Mouse (Mus musculus) limb, embryonic 11.5 days (tissue): ENCODE measurements at regions not wholly inside any gene's neighbourhood (a gene's known extent, or its start where the extent isn't known, plus 50 kb on each side); places are given as distances from the start of the nearest gene placed in this dataset.
A peak's percentile ranks its signal among the peaks of the same experiment; 100 is the strongest.

Source experiments
- ATAC-seq: fragments of 200-750 bp; cut with Nextera tagmentation; 2 replicates; pipeline ENCODE4 v1.8.0; 2017; ENCODE audit warnings: low read depth; ENCODE audit not compliant: insufficient number of reproducible peaks, low FRiP score, low TSS enrichment
- DNase-seq: peaks from one replicate; pipeline ENCODE4 v3.0.0-alpha.2; 2015; ENCODE audit warnings: low spot score
- H3K27ac ChIP-seq: fragments of 300-500 bp; sonication (generic); replicated peaks from 2 replicates; pipeline ENCODE4 v1.5.1; 2014; ENCODE audit warnings: low read depth, mild to moderate bottlenecking, low read length
- H3K27me3 ChIP-seq: fragments of 300-500 bp; sonication (generic); 2 replicates; pipeline ENCODE4 v1.6.1; 2014; ENCODE audit warnings: mild to moderate bottlenecking, low read length, mixed read lengths; ENCODE audit not compliant: control insufficient read depth, insufficient read depth
- H3K36me3 ChIP-seq: fragments of 300-500 bp; sonication (generic); 2 replicates; pipeline ENCODE4 v1.6.1; 2014; ENCODE audit warnings: mild to moderate bottlenecking, low read length, moderate library complexity, mixed read lengths; ENCODE audit not compliant: control insufficient read depth, insufficient read depth
- H3K4me1 ChIP-seq: fragments of 300-500 bp; sonication (generic); 2 replicates; pipeline ENCODE4 v1.6.1; 2014; ENCODE audit warnings: low read length, mixed read lengths; ENCODE audit not compliant: control insufficient read depth, insufficient read depth
- H3K4me2 ChIP-seq: fragments of 300-500 bp; sonication (generic); 2 replicates; pipeline ENCODE4 v1.6.1; 2014; ENCODE audit warnings: low read depth, mild to moderate bottlenecking, moderate library complexity; ENCODE audit not compliant: severe bottlenecking
- H3K4me3 ChIP-seq: fragments of 300-500 bp; sonication (generic); 2 replicates; pipeline ENCODE4 v1.5.1; 2014; ENCODE audit warnings: low read depth, low read length
- H3K9ac ChIP-seq: fragments of 300-500 bp; sonication (generic); 2 replicates; pipeline ENCODE4 v1.6.1; 2014; ENCODE audit warnings: mild to moderate bottlenecking, low read length
- H3K9me3 ChIP-seq: fragments of 300-500 bp; sonication (generic); 2 replicates; pipeline ENCODE4 v1.6.1; 2016; ENCODE audit warnings: low read length; ENCODE audit not compliant: control insufficient read depth
- WGBS: fragments of 180-500 bp; shearing (Covaris S2); extraction: QIAGEN DNeasy Blood & Tissue Kit; methylation state at CpG from one replicate; pipeline ENCODE4 v1.1.7; 2014; 5-methylcytosine and 5-hydroxymethylcytosine counted together

DNA sequence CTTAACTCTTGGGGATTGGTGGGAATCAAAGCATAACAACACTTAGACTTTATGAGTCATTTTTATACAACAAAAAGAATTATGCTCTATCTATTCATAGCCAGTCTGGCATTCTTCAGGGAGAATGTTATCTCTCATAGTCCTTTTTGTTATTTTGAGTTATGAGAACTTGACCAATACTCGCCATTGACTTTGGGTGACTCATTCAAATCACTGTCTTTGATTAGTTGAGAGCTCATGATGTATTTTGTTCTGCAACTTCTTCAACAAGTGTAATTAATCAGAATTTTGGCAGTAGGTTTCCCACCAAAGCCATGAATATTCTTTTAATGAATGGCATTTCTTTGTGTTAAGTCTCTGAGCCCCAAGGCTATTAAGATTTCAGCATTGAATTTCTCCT, 139.6 kb downstream of the Ahr start:
- no peak overlapping the region for H3K4me3 ChIP-seq
- H3K27ac ChIP-seq: no peak overlapping the region
- ATAC-seq (no peak), DNase-seq (no peak)
- no peak overlapping the region for H3K4me2 ChIP-seq
- no peaks in the 10 kb centered on the region for H3K4me1 ChIP-seq
- no peaks in the 10 kb centered on the region for H3K9me3 ChIP-seq
- WGBS: 76% methylated on average over 1 of the region's 1 CpGs
- H3K36me3 ChIP-seq: no peaks in the 10 kb centered on the region
- no peak overlapping the region for H3K9ac ChIP-seq
- H3K27me3 ChIP-seq: no peaks in the 10 kb centered on the region

DNA sequence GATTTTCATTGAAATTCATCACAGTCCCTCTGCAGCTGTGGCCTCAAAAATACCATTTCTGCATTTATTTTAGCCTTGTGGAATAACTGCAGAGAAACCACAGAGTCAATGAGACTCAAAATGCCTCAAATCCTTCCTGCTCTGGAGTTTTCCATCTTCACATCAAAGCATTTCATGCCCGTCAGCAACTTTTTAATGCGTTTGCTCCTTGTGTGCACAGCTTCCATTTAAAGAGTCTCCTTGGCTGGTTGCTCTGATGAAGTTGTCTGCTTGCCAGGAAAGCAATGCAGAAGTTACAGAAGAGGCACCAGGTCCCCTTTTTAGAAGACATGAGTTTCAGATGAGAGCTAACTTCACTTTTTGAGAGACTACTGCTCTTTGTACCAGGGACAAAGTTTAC, 142.7 kb downstream of the Ahr start:
- no peaks in the 10 kb centered on the region for H3K27me3 ChIP-seq
- H3K4me1 ChIP-seq: no peaks in the 10 kb centered on the region
- DNase-seq (no peak), ATAC-seq (no peak)
- H3K9me3 ChIP-seq: no peaks in the 10 kb centered on the region
- H3K4me3 ChIP-seq: no peak overlapping the region
- no peak overlapping the region for H3K27ac ChIP-seq
- no peaks in the 10 kb centered on the region for H3K36me3 ChIP-seq
- H3K9ac ChIP-seq: no peak overlapping the region
- 79% methylated on average over 2 of the region's 2 CpGs for WGBS
- H3K4me2 ChIP-seq: no peak overlapping the region

DNA sequence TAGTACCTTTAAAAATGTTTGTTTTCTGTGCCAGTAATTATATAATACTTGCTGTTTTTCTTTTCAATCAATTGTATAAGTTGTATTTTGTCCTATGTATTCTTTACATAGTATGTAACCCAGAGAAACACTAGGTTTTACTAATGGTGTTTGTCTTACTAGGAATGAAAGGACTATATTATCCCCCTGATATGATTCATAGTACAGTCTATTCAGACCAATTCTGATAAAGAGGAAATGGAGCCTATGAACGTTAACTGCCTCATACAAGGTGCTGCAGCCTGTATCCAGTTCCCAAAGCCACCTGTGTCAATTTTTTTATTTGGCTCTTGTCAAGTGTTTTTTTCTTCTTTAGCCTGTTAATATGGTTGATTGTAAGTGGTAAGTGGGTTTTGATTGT, 144.6 kb downstream of the Ahr start:
- no peak for ATAC-seq
- 88% methylated on average over 1 of the region's 1 CpGs for WGBS
- DNase-seq: no peak

DNA sequence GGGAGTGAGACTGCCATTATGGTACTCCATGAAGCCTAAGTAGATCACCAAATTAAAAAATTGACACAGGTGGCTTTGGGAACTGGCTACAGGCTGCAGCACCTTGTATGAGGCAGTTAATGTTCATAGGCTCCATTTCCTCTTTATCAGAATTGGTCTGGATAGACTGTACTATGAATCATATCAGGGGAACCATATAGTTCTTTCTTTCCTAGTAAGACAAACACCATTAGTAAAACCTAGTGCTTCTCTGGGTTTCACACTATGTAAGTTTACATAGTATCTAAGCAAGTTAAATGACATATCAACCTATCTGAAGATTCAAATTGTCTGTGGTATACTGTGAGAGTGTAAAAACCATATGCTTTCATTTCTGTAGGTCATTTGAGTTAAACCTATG, 145.0 kb downstream of the Ahr start:
- no peak overlapping the region for H3K4me2 ChIP-seq
- no peak for ATAC-seq
- H3K36me3 ChIP-seq: no peaks in the 10 kb centered on the region
- H3K9ac ChIP-seq: no peak overlapping the region
- no peaks in the 10 kb centered on the region for H3K4me1 ChIP-seq
- H3K27ac ChIP-seq: no peak overlapping the region
- no peak for DNase-seq
- no peaks in the 10 kb centered on the region for H3K9me3 ChIP-seq
- H3K4me3 ChIP-seq: no peak overlapping the region
- no peaks in the 10 kb centered on the region for H3K27me3 ChIP-seq

More for the DNA sequence above, 144.6 kb downstream of the Ahr start:
- no peaks in the 10 kb centered on the region for H3K27me3 ChIP-seq
- no peak overlapping the region for H3K27ac ChIP-seq
- no peak overlapping the region for H3K4me3 ChIP-seq
- H3K9ac ChIP-seq: no peak overlapping the region
- no peak overlapping the region for H3K4me2 ChIP-seq
- no peaks in the 10 kb centered on the region for H3K36me3 ChIP-seq
- H3K9me3 ChIP-seq: no peaks in the 10 kb centered on the region
- no peaks in the 10 kb centered on the region for H3K4me1 ChIP-seq

DNA sequence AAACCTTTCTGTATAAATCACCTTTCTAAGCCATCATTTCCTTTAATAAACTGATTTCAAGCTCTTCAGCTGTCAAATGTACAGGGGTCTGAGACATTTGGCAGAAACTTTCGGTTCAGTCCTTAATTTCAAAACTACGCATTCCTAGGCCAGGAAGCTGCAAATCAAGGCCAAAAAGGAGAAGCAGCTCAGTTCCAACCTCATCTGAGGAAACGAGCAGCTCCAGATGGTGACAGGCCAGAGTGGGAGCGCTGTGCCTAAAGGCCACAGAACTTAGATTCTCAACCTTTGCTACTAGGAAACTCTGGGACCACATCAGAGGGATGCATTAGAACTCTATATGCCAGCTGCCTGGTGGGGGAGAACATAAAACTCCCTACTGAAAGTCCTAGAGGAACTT, 150.6 kb downstream of the Ahr start:
- 60% methylated on average over 4 of the region's 4 CpGs for WGBS

DNA sequence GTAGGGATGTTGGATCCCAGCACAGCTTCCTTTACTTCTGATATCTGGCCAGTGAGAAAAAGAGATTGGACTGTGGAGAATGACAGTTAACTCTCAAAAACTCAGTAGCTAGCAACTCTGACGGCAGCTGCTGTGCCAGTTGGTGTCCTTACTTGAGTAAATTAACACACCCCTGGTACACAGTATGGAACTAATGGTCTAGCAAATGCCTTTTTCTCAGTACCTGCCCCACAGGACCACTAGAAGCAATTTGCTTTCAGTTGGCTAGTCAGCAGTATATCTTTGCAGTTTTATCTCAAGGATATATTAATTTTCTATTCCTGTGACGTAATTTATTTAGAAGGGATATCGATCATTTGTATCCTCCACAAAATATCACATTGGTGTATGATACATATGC, 157.6 kb downstream of the Ahr start:
- Histone ChIP-seq H3K27ac (no peak overlapping the region), H3K9me3 (no peaks in the 10 kb centered on the region), H3K4me2 (no peak overlapping the region), H3K36me3 (no peaks in the 10 kb centered on the region), H3K9ac (no peak overlapping the region), H3K4me1 (no peaks in the 10 kb centered on the region), H3K4me3 (no peak overlapping the region), H3K27me3 (no peaks in the 10 kb centered on the region)
- no peak for ATAC-seq
- WGBS: 83% methylated on average over 3 of the region's 3 CpGs
- no peak for DNase-seq

More for the DNA sequence above, 150.6 kb downstream of the Ahr start:
- DNase-seq (peak; percentile 21), ATAC-seq (no peak)
- H3K36me3 ChIP-seq: no peaks in the 10 kb centered on the region
- H3K27me3 ChIP-seq: no peaks in the 10 kb centered on the region
- no peak overlapping the region for H3K4me2 ChIP-seq
- H3K27ac ChIP-seq: no peak overlapping the region
- H3K4me3 ChIP-seq: no peak overlapping the region
- H3K4me1 ChIP-seq: no peaks in the 10 kb centered on the region
- no peaks in the 10 kb centered on the region for H3K9me3 ChIP-seq
- no peak overlapping the region for H3K9ac ChIP-seq

DNA sequence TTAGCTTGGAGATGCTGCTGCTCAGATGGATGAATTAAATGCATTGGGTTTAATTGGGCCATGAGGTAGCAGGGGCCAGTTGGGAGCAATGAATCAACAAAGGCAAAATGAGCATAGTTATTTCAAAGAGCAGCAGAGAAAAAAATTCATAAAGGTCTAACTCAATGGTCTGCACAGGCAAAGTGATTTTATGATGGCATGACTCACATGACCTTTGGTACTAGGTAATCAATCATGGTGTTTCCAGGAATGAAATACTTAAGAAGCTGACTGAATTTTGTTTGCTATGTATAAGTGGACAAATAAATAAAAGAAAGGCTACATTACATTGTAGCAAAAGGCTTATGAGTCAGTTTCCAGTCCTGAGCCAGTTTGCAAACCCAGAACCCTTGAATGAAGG, 158.5 kb downstream of the Ahr start:
- Histone ChIP-seq H3K9me3 (no peaks in the 10 kb centered on the region), H3K9ac (no peak overlapping the region), H3K36me3 (no peaks in the 10 kb centered on the region), H3K4me2 (no peak overlapping the region), H3K4me3 (no peak overlapping the region), H3K4me1 (no peaks in the 10 kb centered on the region), H3K27me3 (no peaks in the 10 kb centered on the region), H3K27ac (no peak overlapping the region)
- ATAC-seq (no peak), DNase-seq (no peak)

DNA sequence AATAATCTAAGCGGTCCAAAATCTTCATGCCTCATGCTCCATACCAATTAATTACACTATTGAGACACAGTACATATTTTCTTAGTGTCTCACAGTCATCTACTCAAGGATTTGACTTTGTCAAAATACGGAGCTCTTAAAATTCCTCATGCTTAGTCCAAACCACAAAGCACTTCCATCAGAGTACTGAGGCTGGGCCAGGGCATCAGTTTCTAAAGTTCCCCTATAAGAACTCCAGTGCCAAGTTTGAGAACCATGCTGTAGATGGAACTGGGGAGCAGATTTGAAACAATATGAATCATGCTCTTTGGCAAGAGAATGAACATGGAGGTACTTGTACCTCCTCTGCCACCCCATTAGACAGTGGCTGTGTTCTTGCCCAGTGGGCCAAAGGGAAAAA, 176.9 kb downstream of the Ahr start:
- Histone ChIP-seq H3K4me2 (no peak overlapping the region), H3K27me3 (no peaks in the 10 kb centered on the region), H3K9ac (no peak overlapping the region), H3K4me1 (no peaks in the 10 kb centered on the region), H3K36me3 (no peaks in the 10 kb centered on the region), H3K27ac (no peak overlapping the region), H3K9me3 (no peaks in the 10 kb centered on the region), H3K4me3 (no peak overlapping the region)
- WGBS: 93% methylated on average over 2 of the region's 2 CpGs
- ATAC-seq (no peak), DNase-seq (no peak)

DNA sequence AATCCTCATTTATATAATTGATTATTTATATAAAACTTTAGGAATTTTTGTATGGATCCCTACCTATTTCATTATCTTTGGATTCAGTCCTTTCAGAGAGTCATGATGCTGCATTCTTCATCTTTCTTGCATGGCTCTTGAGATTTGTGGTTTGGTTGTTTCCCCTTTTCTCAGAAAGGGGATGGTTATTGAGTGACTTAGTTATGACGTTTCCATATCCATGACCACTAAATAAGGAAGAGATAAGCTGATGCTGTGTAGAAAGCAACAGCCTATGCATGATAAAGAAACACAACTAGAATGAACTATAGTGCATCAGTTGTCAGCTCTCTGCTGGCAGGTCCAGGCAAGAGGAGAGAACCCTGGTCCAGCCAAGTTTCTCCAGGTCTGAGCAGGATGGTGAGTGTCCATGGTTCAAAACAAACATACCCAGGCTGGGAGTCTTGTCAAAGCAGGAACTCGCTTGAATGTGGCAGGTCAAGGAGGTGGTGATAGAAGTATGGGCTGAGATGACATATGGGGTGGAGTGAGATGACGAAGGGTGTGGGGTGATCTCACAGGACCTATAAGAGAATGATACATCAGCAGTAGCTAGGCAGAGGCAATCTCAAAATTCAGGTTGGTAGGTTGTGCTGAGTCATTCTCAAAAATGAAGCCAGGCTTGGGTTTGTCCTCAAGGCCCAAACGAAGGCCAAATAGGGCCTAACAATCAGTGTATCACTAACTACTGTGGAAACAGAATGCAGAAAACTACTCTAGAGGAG, 196.5 kb downstream of the Ahr start:
- Histone ChIP-seq H3K27me3 (no peaks in the 10 kb centered on the region), H3K36me3 (no peaks in the 10 kb centered on the region), H3K9ac (no peak overlapping the region), H3K27ac (no peak overlapping the region), H3K4me2 (no peak overlapping the region), H3K9me3 (no peaks in the 10 kb centered on the region), H3K4me3 (no peak overlapping the region), H3K4me1 (no peaks in the 10 kb centered on the region)
- no peak for ATAC-seq
- 85% methylated on average over 4 of the region's 4 CpGs for WGBS
- DNase-seq: no peak
